Mouse (Mus musculus) kidney, postnatal 10 days (tissue): Measurements from ENCODE around the gene Olfr1230.

Source experiments
- DNase-seq: peaks from one replicate; pipeline ENCODE4 v3.0.0; 2021; ENCODE audit warnings: mixed read lengths

Olfr1230 gene

DNA sequence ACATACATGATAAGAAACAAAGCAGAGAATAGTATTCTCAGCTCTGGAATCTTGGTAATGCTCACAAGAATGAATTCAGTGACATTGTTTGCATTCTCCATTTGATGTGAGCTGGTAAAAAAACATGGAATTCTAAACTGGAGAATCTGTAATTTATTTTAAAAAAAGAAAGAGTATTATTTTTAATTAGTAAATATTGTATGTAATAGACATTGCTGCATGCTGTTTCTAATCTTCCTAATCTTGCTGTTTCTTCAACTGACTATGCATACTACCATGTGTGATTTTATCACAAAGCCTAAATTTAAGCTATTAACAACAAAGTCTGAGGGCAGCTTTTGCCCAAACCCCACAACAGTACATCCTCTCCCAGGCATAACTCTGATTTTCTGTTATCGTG lies at the start of gene Olfr1230:
Gene Olfr1230 (minus strand): TSS at position 101 of the 400 bp plus-strand sequence.
- no peak for DNase-seq

GRCm38 (mm10) chr2:89342298-89342697 lies 45.2 kb upstream of the Olfr1230 start, which contains the start of gene Olfr1233:
Gene Olfr1233 (minus strand): TSS chr2:89342398.
- DNase-seq: no peak

GRCm38 (mm10) chr2:89329575-89329974 lies 32.5 kb upstream of the Olfr1230 start, which contains the start of gene Olfr1232:
Gene Olfr1232 (minus strand): TSS chr2:89329675.
- DNase-seq: no peak

DNA sequence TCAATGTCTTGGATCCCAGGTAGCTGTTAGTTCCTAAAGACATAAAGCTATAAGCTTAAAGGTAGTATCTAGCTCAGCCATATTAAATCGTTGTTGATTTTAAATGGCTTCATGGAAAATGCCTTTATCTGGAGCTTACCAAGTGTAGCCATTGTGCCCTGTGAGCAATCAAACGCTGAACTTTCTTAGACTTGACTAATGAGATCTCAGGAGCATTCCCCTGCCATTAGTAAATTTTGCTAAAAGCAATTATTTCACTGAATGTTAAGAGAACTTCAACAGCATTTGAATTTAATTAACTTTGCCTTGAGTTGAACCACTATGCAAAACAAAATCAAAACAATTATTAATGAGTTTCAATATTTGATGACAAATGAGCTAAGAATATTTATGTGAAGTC lies 9.9 kb upstream of the Olfr1230 start, which contains the start of gene Olfr1231:
Gene Olfr1231 (minus strand): TSS at position 101 of the 400 bp plus-strand sequence.
- no peak for DNase-seq

GRCm38 (mm10) chr2:89287914-89288313 lies 9.2 kb downstream of the Olfr1230 start, which contains the start of gene Olfr1229:
Gene Olfr1229 (minus strand): TSS chr2:89288014.
- DNase-seq: no peak

- no peak for DNase-seq
Observed at GRCm38 (mm10) chr2:89253962-89254361, 43.1 kb downstream of the Olfr1230 start, which contains the start of gene Olfr1228. Gene Olfr1228 (minus strand): TSS chr2:89254062.
